Mouse (Mus musculus) CH12.LX (cell line): Measurements from ENCODE around the gene Lamc3.

Experiments
- BHLHE40 ChIP-seq: IDR thresholded peaks from 2 replicates; pipeline ENCODE4 v1.6.1; 2011; ENCODE audit warnings: mild to moderate bottlenecking, low read depth, low read length, improper control_type of control experiment
- CHD2 ChIP-seq: IDR thresholded peaks from 2 replicates; pipeline ENCODE4 v1.6.1; 2011; ENCODE audit warnings: low read length, improper control_type of control experiment
- CTCF ChIP-seq, 2 experiments: IDR thresholded peaks in 1 of 2; conservative IDR thresholded peaks in 1 of 2; 2 replicates each; pipeline ENCODE4 v1.5.1; 2011 to 2012; ENCODE audit warnings: low read depth in 2 of 2, low read length in 2 of 2, improper control_type of control experiment in 1 of 2, inconsistent platforms in 1 of 2, mild to moderate bottlenecking in 1 of 2, moderate library complexity in 1 of 2
- ELF1 ChIP-seq: IDR thresholded peaks from 2 replicates; pipeline ENCODE4 v1.6.1; 2014; ENCODE audit warnings: low read depth, mild to moderate bottlenecking, inconsistent platforms, low read length, improper control_type of control experiment
- HCFC1 ChIP-seq: IDR thresholded peaks from 2 replicates; pipeline ENCODE4 v1.6.1; 2012; ENCODE audit warnings: low read depth, mild to moderate bottlenecking, inconsistent platforms, low read length, improper control_type of control experiment
- POLR2A ChIP-seq: IDR thresholded peaks from 2 replicates; pipeline ENCODE4 v1.6.1; 2011; ENCODE audit warnings: low read depth, mild to moderate bottlenecking, improper control_type of control experiment, low read length
- TBP ChIP-seq: conservative IDR thresholded peaks from 2 replicates; pipeline ENCODE4 v1.6.1; 2011; ENCODE audit warnings: low read depth, low read length, improper control_type of control experiment

DNA sequence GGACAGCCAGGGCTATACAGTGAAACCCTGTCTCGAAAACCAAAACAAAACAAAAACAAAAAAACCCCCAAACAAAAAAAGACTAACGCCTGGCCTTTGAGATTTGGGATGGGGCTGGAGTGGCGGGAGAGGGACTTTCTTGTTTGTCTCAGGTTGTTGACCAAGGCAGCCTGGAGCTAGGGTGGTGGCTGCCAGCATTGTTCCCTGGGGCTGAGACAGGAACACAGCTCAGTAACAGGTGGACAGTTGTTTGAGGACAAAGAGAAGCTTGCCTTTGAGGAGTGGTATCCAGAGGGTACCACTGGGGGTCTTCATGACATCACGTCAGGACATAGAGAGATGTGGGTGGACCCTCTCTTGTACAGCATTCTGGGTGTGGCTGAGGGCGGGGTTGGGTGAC lies 68.6 kb downstream of the Lamc3 start:
- TF ChIP-seq CTCF (conservative IDR thresholded peaks at IDR 0.05 in 1 of 2, IDR thresholded peaks at IDR 0.05 in 1 of 2; ENCODE audit: low read depth in 2 of 2, low read length in 2 of 2) (no peak), BHLHE40 (no peak), TBP (no peak), POLR2A (no peak), CHD2 (no peak), HCFC1 (no peak), ELF1 (no peak)
